Mouse (Mus musculus) splenic B cell, adult 2 months (primary cell): ENCODE measurements around the gene Bcl2l11.
"Not testable (repeated sequence)": the region's sequence is repeated elsewhere in the genome, so short reads cannot be mapped to it uniquely, and the experiment has no call there.

Experiments used
- DNase-seq: peaks from one replicate; pipeline ENCODE4 v3.0.0-alpha.2; 2011; ENCODE audit warnings: low read depth, low spot score
- H3K27me3 ChIP-seq: 2 replicates; pipeline ENCODE4 v1.6.1; 2012; ENCODE audit warnings: mild to moderate bottlenecking, low read length, moderate library complexity, mixed read lengths; ENCODE audit not compliant: control insufficient read depth, poor library complexity, insufficient read depth, severe bottlenecking
- H3K36me3 ChIP-seq: 2 replicates; pipeline ENCODE4 v1.6.1; 2012; ENCODE audit warnings: mild to moderate bottlenecking, low read length, moderate library complexity, mixed read lengths; ENCODE audit not compliant: control insufficient read depth, poor library complexity, insufficient read depth, severe bottlenecking

The Bcl2l11 gene

GRCm38 (mm10) chr2:128094602-128095001 is 31.2 kb upstream of the Bcl2l11 start:
- DNase-seq, result no peak
- Histone ChIP-seq H3K36me3 (no peaks in the 10 kb centered on the region), H3K27me3 (no peaks in the 10 kb centered on the region)

GRCm38 (mm10) chr2:128095270-128095669 is 30.6 kb upstream of the Bcl2l11 start:
- Histone ChIP-seq H3K27me3 (no peaks in the 10 kb centered on the region), H3K36me3 (no peaks in the 10 kb centered on the region)
- no peak for DNase-seq

- H3K27me3 ChIP-seq, result no peaks in the 10 kb centered on the region
- no peak for DNase-seq
Observed at GRCm38 (mm10) chr2:128096070-128096469, 29.8 kb upstream of the Bcl2l11 start.

GRCm38 (mm10) chr2:128098118-128098517 is 27.7 kb upstream of the Bcl2l11 start:
- peak; percentile 41 for DNase-seq
- H3K27me3 ChIP-seq, H3K36me3 ChIP-seq: not testable (repeated sequence)

More at GRCm38 (mm10) chr2:128096070-128096469, 29.8 kb upstream of the Bcl2l11 start:
- H3K36me3 ChIP-seq, result no peaks in the 10 kb centered on the region

GRCm38 (mm10) chr2:128102086-128102485 is 23.8 kb upstream of the Bcl2l11 start:
- peak; percentile 23 for DNase-seq
- Histone ChIP-seq H3K36me3 (no peaks in the 10 kb centered on the region), H3K27me3 (no peaks in the 10 kb centered on the region)

GRCm38 (mm10) chr2:128104815-128105214 is 21.0 kb upstream of the Bcl2l11 start:
- Histone ChIP-seq H3K36me3 (no peaks in the 10 kb centered on the region), H3K27me3 (no peaks in the 10 kb centered on the region)
- DNase-seq, result no peak

- Histone ChIP-seq H3K27me3 (no peaks in the 10 kb centered on the region), H3K36me3 (no peaks in the 10 kb centered on the region)
- no peak for DNase-seq
Observed at GRCm38 (mm10) chr2:128105651-128106050, 20.2 kb upstream of the Bcl2l11 start.

- no peaks in the 10 kb centered on the region for H3K27me3 ChIP-seq
- no peak for DNase-seq
Observed at GRCm38 (mm10) chr2:128111537-128111936, 14.3 kb upstream of the Bcl2l11 start.

GRCm38 (mm10) chr2:128114621-128115020 is 11.2 kb upstream of the Bcl2l11 start:
- DNase-seq, result no peak

More at GRCm38 (mm10) chr2:128111537-128111936, 14.3 kb upstream of the Bcl2l11 start:
- H3K36me3 ChIP-seq, result no peaks in the 10 kb centered on the region

GRCm38 (mm10) chr2:128115579-128115978 is 10.3 kb upstream of the Bcl2l11 start:
- no peaks in the 10 kb centered on the region for H3K36me3 ChIP-seq
- no peak for DNase-seq
- no peaks in the 10 kb centered on the region for H3K27me3 ChIP-seq

More at GRCm38 (mm10) chr2:128114621-128115020, 11.2 kb upstream of the Bcl2l11 start:
- H3K36me3 ChIP-seq, result no peaks in the 10 kb centered on the region
- H3K27me3 ChIP-seq, result no peaks in the 10 kb centered on the region

GRCm38 (mm10) chr2:128117605-128118004 is 8.2 kb upstream of the Bcl2l11 start:
- Histone ChIP-seq H3K27me3 (no peaks in the 10 kb centered on the region), H3K36me3 (no peaks in the 10 kb centered on the region)
- no peak for DNase-seq

- no peak for DNase-seq
Observed at GRCm38 (mm10) chr2:128118971-128119370, 6.9 kb upstream of the Bcl2l11 start.

GRCm38 (mm10) chr2:128122491-128122890 is 3.3 kb upstream of the Bcl2l11 start:
- peak; percentile 67 for DNase-seq

More at GRCm38 (mm10) chr2:128118971-128119370, 6.9 kb upstream of the Bcl2l11 start:
- no peaks in the 10 kb centered on the region for H3K27me3 ChIP-seq
- no peaks in the 10 kb centered on the region for H3K36me3 ChIP-seq

GRCm38 (mm10) chr2:128122891-128123771 is 2.7 kb upstream of the Bcl2l11 start:
- Histone ChIP-seq H3K36me3 (no peaks in the 10 kb centered on the region), H3K27me3 (no peaks in the 10 kb centered on the region; the same call in 1 of the 2 replicates)
- peak; percentile 34 for DNase-seq

More at GRCm38 (mm10) chr2:128122491-128122890, 3.3 kb upstream of the Bcl2l11 start:
- H3K27me3 ChIP-seq, result no peaks in the 10 kb centered on the region; the same call in 1 of the 2 replicates
- H3K36me3 ChIP-seq, result no peaks in the 10 kb centered on the region

GRCm38 (mm10) chr2:128123921-128124683 is 1.7 kb upstream of the Bcl2l11 start:
- H3K27me3 ChIP-seq, result no peaks in the 10 kb centered on the region; the same call in 1 of the 2 replicates
- no peaks in the 10 kb centered on the region for H3K36me3 ChIP-seq
- DNase-seq, result peak; percentile 42
